Mouse (Mus musculus) MEL (cell line): ENCODE results near the gene Igfbp2. TPM values are rescaled to one million over a fixed set of nuclear protein-coding genes. Genes with fewer than 3 reads are reported as not detected.

ENCODE experiments used
- DNase-seq: peaks from one replicate; pipeline ENCODE4 v3.0.0; 2011; ENCODE audit warnings: low read depth, low spot score
- H3K27ac ChIP-seq: 2 replicates; pipeline ENCODE4 v1.5.1; 2012; ENCODE audit warnings: low read depth, mild to moderate bottlenecking, control low read depth, low read length, moderate library complexity; ENCODE audit not compliant: control insufficient read depth
- H3K27me3 ChIP-seq, 2 experiments: fragments of 150-350 bp in 1 of 2; sonication (generic) in 1 of 2; 2 replicates each; pipeline ENCODE4 v1.6.1; 2012; ENCODE audit warnings: low read length in 2 of 2, mild to moderate bottlenecking in 2 of 2, improper control_type of control experiment in 1 of 2, moderate library complexity in 1 of 2; ENCODE audit not compliant: insufficient read depth in 2 of 2, control insufficient read depth in 1 of 2
- H3K36me3 ChIP-seq, 2 experiments: 2 replicates each; pipeline ENCODE4 v1.6.1; 2012 to 2014; ENCODE audit warnings: low read length in 2 of 2, improper control_type of control experiment in 1 of 2, inconsistent platforms in 1 of 2, mild to moderate bottlenecking in 1 of 2; ENCODE audit not compliant: insufficient read depth in 2 of 2, control insufficient read depth in 1 of 2
- H3K4me1 ChIP-seq, 2 experiments: fragments of 150-350 bp in 1 of 2; sonication (generic) in 1 of 2; 2 replicates each; pipeline ENCODE4 v1.6.1; 2012; ENCODE audit warnings: low read length in 2 of 2, improper control_type of control experiment in 1 of 2, mild to moderate bottlenecking in 1 of 2; ENCODE audit not compliant: insufficient read depth in 2 of 2, control insufficient read depth in 1 of 2
- H3K4me3 ChIP-seq, 2 experiments: fragments of 150-350 bp in 1 of 2; sonication (generic) in 1 of 2; 2 replicates each; pipeline ENCODE4 v1.5.1; 2012; ENCODE audit warnings: low read depth in 2 of 2, low read length in 2 of 2, mild to moderate bottlenecking in 2 of 2, moderate library complexity in 2 of 2, control low read depth in 1 of 2, improper control_type of control experiment in 1 of 2; ENCODE audit not compliant: control insufficient read depth in 1 of 2, insufficient read depth in 1 of 2
- H3K79me2 ChIP-seq: 2 replicates; pipeline ENCODE4 v1.6.1; 2012; ENCODE audit warnings: mild to moderate bottlenecking, low read length, moderate library complexity; ENCODE audit not compliant: control insufficient read depth, poor library complexity, insufficient read depth
- H3K9ac ChIP-seq: 2 replicates; pipeline ENCODE4 v1.6.1; 2012; ENCODE audit warnings: low read depth, mild to moderate bottlenecking, control low read depth, low read length, moderate library complexity; ENCODE audit not compliant: control insufficient read depth, poor library complexity, severe bottlenecking
- H3K9me3 ChIP-seq: fragments of 150-350 bp; sonication (generic); replicated peaks from 2 replicates; pipeline ENCODE4 v1.6.1; 2012; ENCODE audit warnings: mild to moderate bottlenecking, low read length, improper control_type of control experiment, moderate library complexity; ENCODE audit not compliant: insufficient read depth
- CHD1 ChIP-seq: IDR thresholded peaks from 2 replicates; pipeline ENCODE4 v1.6.1; 2012; ENCODE audit warnings: low read depth, mild to moderate bottlenecking, inconsistent platforms, low read length, improper control_type of control experiment
- CTCF ChIP-seq, 3 experiments: IDR thresholded peaks in 2 of 3; conservative IDR thresholded peaks in 1 of 3; 2 replicates each; pipeline ENCODE4 v1.5.1; 2011 to 2012; ENCODE audit warnings: low read length in 3 of 3, low read depth in 2 of 3, mild to moderate bottlenecking in 2 of 3, improper control_type of control experiment in 1 of 3, inconsistent platforms in 1 of 3, mixed read lengths in 1 of 3, moderate library complexity in 1 of 3; ENCODE audit not compliant: control insufficient read depth in 1 of 3, insufficient read depth in 1 of 3, poor library complexity in 1 of 3, severe bottlenecking in 1 of 3
- E2F4 ChIP-seq: IDR thresholded peaks from 2 replicates; pipeline ENCODE4 v1.6.1; 2011; ENCODE audit warnings: low read depth, low read length, improper control_type of control experiment, borderline replicate concordance
- EP300 ChIP-seq, 2 experiments: IDR thresholded peaks; 2 replicates each; pipeline ENCODE4 v1.6.1; 2011; ENCODE audit warnings: improper control_type of control experiment in 2 of 2, low read length in 2 of 2, low read depth in 1 of 2, mild to moderate bottlenecking in 1 of 2
- ETS1 ChIP-seq: IDR thresholded peaks from 2 replicates; pipeline ENCODE4 v1.6.1; 2012; ENCODE audit warnings: low read depth, mild to moderate bottlenecking, inconsistent platforms, low read length, improper control_type of control experiment, moderate library complexity
- GABPA ChIP-seq: IDR thresholded peaks from 2 replicates; pipeline ENCODE4 v1.6.1; 2012; ENCODE audit warnings: low read depth, mild to moderate bottlenecking, inconsistent platforms, low read length, improper control_type of control experiment, moderate library complexity
- JUND ChIP-seq: IDR thresholded peaks from 2 replicates; pipeline ENCODE4 v1.6.1; 2011; ENCODE audit warnings: low read depth, mild to moderate bottlenecking, improper control_type of control experiment, low read length
- KAT2A ChIP-seq: conservative IDR thresholded peaks from 2 replicates; pipeline ENCODE4 v1.6.1; 2012; ENCODE audit warnings: low read depth, low read length, improper control_type of control experiment, inconsistent platforms
- MAX ChIP-seq: IDR thresholded peaks from 2 replicates; pipeline ENCODE4 v1.6.1; 2011; ENCODE audit warnings: low read length, improper control_type of control experiment
- MAZ ChIP-seq: IDR thresholded peaks from 2 replicates; pipeline ENCODE4 v1.6.1; 2012; ENCODE audit warnings: low read depth, mild to moderate bottlenecking, inconsistent platforms, low read length, improper control_type of control experiment
- MEF2A ChIP-seq: IDR thresholded peaks from 2 replicates; pipeline ENCODE4 v1.6.1; 2014; ENCODE audit warnings: low read depth, mild to moderate bottlenecking, inconsistent platforms, low read length, improper control_type of control experiment; ENCODE audit not compliant: poor library complexity, insufficient replicate concordance, severe bottlenecking; ENCODE audit errors: extremely low read depth
- MXI1 ChIP-seq: IDR thresholded peaks from 2 replicates; pipeline ENCODE4 v1.6.1; 2011; ENCODE audit warnings: mild to moderate bottlenecking, low read depth, low read length, improper control_type of control experiment
- MYB ChIP-seq: IDR thresholded peaks from 2 replicates; pipeline ENCODE4 v1.6.1; 2011; ENCODE audit warnings: mild to moderate bottlenecking, low read depth, low read length, improper control_type of control experiment
- MYC ChIP-seq: IDR thresholded peaks from 2 replicates; pipeline ENCODE4 v1.6.1; 2011; ENCODE audit warnings: low read depth, mild to moderate bottlenecking, low read length, improper control_type of control experiment, moderate library complexity
- NELFE ChIP-seq: IDR thresholded peaks from 2 replicates; pipeline ENCODE4 v1.6.1; 2011; ENCODE audit warnings: low read depth, low read length, improper control_type of control experiment
- NRF1 ChIP-seq: IDR thresholded peaks from 2 replicates; pipeline ENCODE4 v1.6.1; 2014; ENCODE audit warnings: low read depth, mild to moderate bottlenecking, inconsistent platforms, low read length, improper control_type of control experiment, moderate library complexity; ENCODE audit not compliant: poor library complexity, insufficient read depth, severe bottlenecking
- POLR2A ChIP-seq, 2 experiments: IDR thresholded peaks; 2 replicates each; pipeline ENCODE4 v1.6.1; 2011 to 2012; ENCODE audit warnings: low read length in 2 of 2, mild to moderate bottlenecking in 2 of 2, control low read depth in 1 of 2, improper control_type of control experiment in 1 of 2, low read depth in 1 of 2, moderate library complexity in 1 of 2; ENCODE audit not compliant: control insufficient read depth in 1 of 2, insufficient read depth in 1 of 2, poor library complexity in 1 of 2
- POLR2AphosphoS2 ChIP-seq: IDR thresholded peaks from 2 replicates; pipeline ENCODE4 v1.6.1; 2011; ENCODE audit warnings: low read length, improper control_type of control experiment
- RAD21 ChIP-seq: IDR thresholded peaks from 2 replicates; pipeline ENCODE4 v1.6.1; 2011; ENCODE audit warnings: mild to moderate bottlenecking, low read depth, low read length, improper control_type of control experiment
- SIN3A ChIP-seq: IDR thresholded peaks from 2 replicates; pipeline ENCODE4 v1.6.1; 2012; ENCODE audit warnings: low read length, improper control_type of control experiment, inconsistent platforms
- SMC3 ChIP-seq: IDR thresholded peaks from 2 replicates; pipeline ENCODE4 v1.6.1; 2011; ENCODE audit warnings: low read depth, low read length, improper control_type of control experiment
- TAL1 ChIP-seq: IDR thresholded peaks from 2 replicates; pipeline ENCODE4 v1.6.1; 2012; ENCODE audit warnings: mild to moderate bottlenecking, inconsistent platforms, low read length, moderate library complexity, mixed read lengths
- TBP ChIP-seq: IDR thresholded peaks from 2 replicates; pipeline ENCODE4 v1.8.0; 2011; ENCODE audit warnings: low read depth, low read length, improper control_type of control experiment
- TCF12 ChIP-seq: IDR thresholded peaks from 2 replicates; pipeline ENCODE4 v1.6.1; 2014; ENCODE audit warnings: low read depth, mild to moderate bottlenecking, inconsistent platforms, low read length, improper control_type of control experiment, moderate library complexity
- UBTF ChIP-seq: IDR thresholded peaks from 2 replicates; pipeline ENCODE4 v1.6.1; 2012; ENCODE audit warnings: low read depth, mild to moderate bottlenecking, inconsistent platforms, low read length, improper control_type of control experiment, moderate library complexity, borderline replicate concordance; ENCODE audit not compliant: insufficient read depth
- USF1 ChIP-seq: IDR thresholded peaks from 2 replicates; pipeline ENCODE4 v1.6.1; 2014; ENCODE audit warnings: low read depth, mild to moderate bottlenecking, inconsistent platforms, low read length, improper control_type of control experiment, moderate library complexity
- USF2 ChIP-seq, 2 experiments: IDR thresholded peaks; 2 replicates each; pipeline ENCODE4 v1.6.1; 2011 to 2012; ENCODE audit warnings: improper control_type of control experiment in 2 of 2, low read length in 2 of 2, borderline replicate concordance in 1 of 2, inconsistent platforms in 1 of 2, low read depth in 1 of 2, mild to moderate bottlenecking in 1 of 2; ENCODE audit not compliant: insufficient read depth in 1 of 2
- ZC3H11A ChIP-seq: IDR thresholded peaks from 2 replicates; pipeline ENCODE4 v1.6.1; 2012; ENCODE audit warnings: low read depth, mild to moderate bottlenecking, inconsistent platforms, low read length, improper control_type of control experiment
- ZKSCAN1 ChIP-seq: IDR thresholded peaks from 2 replicates; pipeline ENCODE4 v1.6.1; 2012; ENCODE audit warnings: low read depth, mild to moderate bottlenecking, inconsistent platforms, low read length, improper control_type of control experiment, moderate library complexity
- ZMIZ1 ChIP-seq: IDR thresholded peaks from 2 replicates; pipeline ENCODE4 v1.6.1; 2012; ENCODE audit warnings: low read depth, mild to moderate bottlenecking, inconsistent platforms, low read length, improper control_type of control experiment, moderate library complexity
- ZNF384 ChIP-seq: IDR thresholded peaks from 2 replicates; pipeline ENCODE4 v1.6.1; 2012; ENCODE audit warnings: low read depth, mild to moderate bottlenecking, inconsistent platforms, low read length, improper control_type of control experiment
- polyA plus RNA-seq, 2 experiments: library from polyadenylated mRNA; stranded (reverse) in 1 of 2; unstranded in 1 of 2; fragments of >175 nt in 1 of 2; fragments of >200 nt in 1 of 2; gene quantifications; 2 replicates each; pipeline versions ENCODE4 v1.2.1 to v1.2.4; 2012; ENCODE audit warnings: low replicate concordance in 2 of 2, low read depth in 1 of 2; ENCODE audit not compliant: insufficient read length in 2 of 2, insufficient read depth in 1 of 2, missing spikeins in 1 of 2
- total RNA-seq: library from RNA; depleted of rRNA; stranded (reverse); fragments of 300-350 nt; gene quantifications from 2 replicates; pipeline ENCODE4 v1.2.3, GENCODE M21; 2012

The Igfbp2 gene
- total and polyA plus RNA-seq, 3 experiments: not detected

- no peaks in the 10 kb centered on the region for H3K4me1 ChIP-seq
Measured at GRCm38 (mm10) chr1:72826931-72827330, 2.6 kb downstream of the Igfbp2 start.

GRCm38 (mm10) chr1:72827411-72828315 is 3.4 kb downstream of the Igfbp2 start:
- TF ChIP-seq MXI1: no peak
- no peak for TF ChIP-seq ZNF384
- no peak for TF ChIP-seq KAT2A
- TF ChIP-seq TCF12: no peak
- TF ChIP-seq SIN3A: no peak
- TF ChIP-seq MAZ: no peak
- no peak for TF ChIP-seq GABPA
- TF ChIP-seq CTCF (IDR thresholded peaks at IDR 0.05 in 2 of 3, conservative IDR thresholded peaks at IDR 0.05 in 1 of 3; ENCODE audit: control insufficient read depth in 1 of 3, insufficient read depth in 1 of 3, low read depth in 2 of 3, low read length in 3 of 3, poor library complexity in 1 of 3, severe bottlenecking in 1 of 3): no peak
- TF ChIP-seq SMC3: no peak
- no peak for TF ChIP-seq MAX
- TF ChIP-seq MYC: no peak
- no peak for TF ChIP-seq E2F4
- no peak for TF ChIP-seq JUND
- no peak for TF ChIP-seq TAL1
- TF ChIP-seq UBTF: no peak
- TF ChIP-seq POLR2A (IDR thresholded peaks at IDR 0.05; ENCODE audit: control insufficient read depth in 1 of 2, insufficient read depth in 1 of 2, low read depth in 1 of 2, low read length in 2 of 2, poor library complexity in 1 of 2): no peak
- no peak for TF ChIP-seq ZC3H11A
- no peak for TF ChIP-seq EP300 (IDR thresholded peaks at IDR 0.05; ENCODE audit: low read depth in 1 of 2, low read length in 2 of 2)
- TF ChIP-seq POLR2AphosphoS2: no peak
- H3K4me3 ChIP-seq: no peak overlapping the region
- no peak overlapping the region for H3K27ac ChIP-seq
- DNase-seq: no peak
- no peaks in the 10 kb centered on the region for H3K79me2 ChIP-seq
- H3K4me1 ChIP-seq: no peaks in the 10 kb centered on the region
- no peaks in the 10 kb centered on the region for H3K9me3 ChIP-seq
- H3K36me3 ChIP-seq: no peaks in the 10 kb centered on the region
- H3K27me3 ChIP-seq: no peaks in the 10 kb centered on the region; a peak in 1 of 4 replicates
- no peak overlapping the region for H3K9ac ChIP-seq

More at GRCm38 (mm10) chr1:72826931-72827330, 2.6 kb downstream of the Igfbp2 start:
- Histone ChIP-seq H3K4me3 (no peak overlapping the region), H3K27me3 (no peaks in the 10 kb centered on the region; a peak in 1 of 4 replicates), H3K36me3 (no peaks in the 10 kb centered on the region), H3K27ac (no peak overlapping the region), H3K9me3 (no peaks in the 10 kb centered on the region), H3K79me2 (no peaks in the 10 kb centered on the region), H3K9ac (no peak overlapping the region)
- DNase-seq: no peak
- TF ChIP-seq ZNF384 (no peak), MYC (no peak), POLR2A (IDR thresholded peaks at IDR 0.05; ENCODE audit: control insufficient read depth in 1 of 2, insufficient read depth in 1 of 2, low read depth in 1 of 2, low read length in 2 of 2, poor library complexity in 1 of 2) (no peak), CHD1 (no peak), TAL1 (no peak), UBTF (no peak), ETS1 (no peak), TBP (no peak), MYB (no peak), MAZ (no peak), MEF2A (no peak), RAD21 (no peak), ZKSCAN1 (no peak), E2F4 (no peak), NELFE (no peak), NRF1 (no peak), USF1 (no peak), ZC3H11A (no peak), USF2 (IDR thresholded peaks at IDR 0.05; ENCODE audit: borderline replicate concordance in 1 of 2, insufficient read depth in 1 of 2, low read depth in 1 of 2, low read length in 2 of 2) (no peak), ZMIZ1 (no peak)
